8 mouse cellular contexts compared by ENCODE assay signal in the genomic region with DNA sequence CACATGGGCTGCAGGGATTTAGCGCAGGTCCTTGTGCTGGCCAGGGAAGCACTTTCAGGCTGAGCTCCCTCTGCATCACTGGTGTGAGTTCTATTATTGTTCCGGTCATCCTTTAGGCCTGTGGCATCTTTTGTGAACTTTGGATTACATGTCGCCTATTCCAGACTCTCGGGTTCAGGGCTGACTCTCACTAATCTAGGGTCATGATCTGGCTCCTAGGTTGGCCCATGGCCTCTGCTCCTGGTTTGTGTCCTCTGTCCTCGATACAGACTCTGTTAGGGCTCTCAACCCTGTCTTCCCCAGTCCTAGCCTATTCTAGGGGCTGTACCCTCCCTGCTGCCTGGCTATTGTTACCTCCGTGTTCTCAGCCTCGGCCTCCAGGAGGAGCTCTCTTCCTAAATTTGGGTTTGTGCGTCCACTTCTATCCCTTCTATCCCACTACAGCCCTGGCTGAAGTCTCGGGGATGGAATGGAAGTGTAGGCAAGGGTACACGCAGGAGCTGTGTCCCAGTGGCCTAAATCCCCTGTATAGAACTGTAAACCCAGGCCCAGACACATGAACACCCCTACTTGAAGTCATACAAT. TPM values are rescaled to one million over a fixed set of nuclear protein-coding genes. Genes with fewer than 3 reads are reported as not detected.
A peak's percentile ranks its signal among the peaks of the same experiment; 100 is the strongest.
DNase-seq lines count a peak whose midpoint lies in the region; ATAC-seq and TF ChIP-seq lines count a peak whose summit lies in the region.

No protein-coding gene starts in this region.

- H3K9me3 ChIP-seq in kidney, postnatal 0 days (replicated peaks; ENCODE audit: low read length): no peaks in the 10 kb centered on the region

- 0 out of 2 replicates have a peak, but pooled peaks cover 5% of the 10 kb centered on the region for H3K36me3 ChIP-seq in kidney, postnatal 0 days (ENCODE audit: insufficient read depth, low read length)

- H3K9ac ChIP-seq in kidney, postnatal 0 days (ENCODE audit: low read depth, low read length): no peak overlapping the region

- H3K27me3 ChIP-seq in kidney, postnatal 0 days (ENCODE audit: insufficient read depth, low read length): no peaks in the 10 kb centered on the region

- H3K4me2 ChIP-seq in kidney, postnatal 0 days (ENCODE audit: low read length): no peak overlapping the region

- TF ChIP-seq CTCF in kidney, postnatal 0 days (IDR thresholded peaks at IDR 0.05; ENCODE audit: low read depth): peak; percentile 48

- H3K27ac ChIP-seq in kidney, postnatal 0 days: no peak overlapping the region

- DNase-seq in adrenal gland, postnatal 14 days: peak; percentile 56
- no peak for DNase-seq in adrenal gland, postnatal 4 days (ENCODE audit: low spot score in 2 of 2)
- no peak for DNase-seq in kidney, postnatal 0 days (ENCODE audit: low spot score)
- no peak for DNase-seq in kidney, adult 11 months
- peak; percentile 73 for DNase-seq in 3T3-L1 (ENCODE audit: low read depth, low spot score)
- DNase-seq in embryo, embryonic 10.5 days (ENCODE audit: low spot score): peak; percentile 46
- DNase-seq in layer of hippocampus, postnatal 36 days: no peak
- no peak for DNase-seq in thymus, adult 18-20 months

- H3K4me3 ChIP-seq in kidney, postnatal 0 days (replicated peaks; ENCODE audit: low read depth, low read length): no peak overlapping the region

- no peak for ATAC-seq in kidney, postnatal 0 days (replicated peaks; ENCODE audit: low FRiP score, low read depth)

- 67% methylated on average over 10 of the region's 10 CpGs for whole genome bisulfite sequencing in kidney, postnatal 0 days

- H3K4me1 ChIP-seq in kidney, postnatal 0 days (replicated peaks; ENCODE audit: insufficient read depth, low read length): no peaks in the 10 kb centered on the region

RNA-seq across cellular contexts. Expression of a gene that starts 20.2 kb away (rescaled TPM):
- total RNA-seq in adrenal gland, postnatal 14 days (2021): 35.6 and 39.8 TPM in 2 replicates
- 10 to 100 TPM; 66.4 to 69.0 TPM for total RNA-seq in adrenal gland, postnatal 4 days (2021)
- polyA plus RNA-seq in kidney, postnatal 0 days (2015; fragmentation: Nextera tagmentation; extraction: Ambion mirVana): 0.32 and 0.36 TPM in 2 replicates
- total RNA-seq in layer of hippocampus, postnatal 36 days (2021): 1,000 to 10,000 TPM; 2,432 to 2,476 TPM

RNA-seq across cellular contexts. Expression of a gene that starts 46.2 kb away (rescaled TPM):
- 18.6 and 21.3 TPM in 2 replicates for total RNA-seq in adrenal gland, postnatal 14 days (2021)
- total RNA-seq in adrenal gland, postnatal 4 days (2021): 10 to 100 TPM; 38.1 to 45.1 TPM
- 3.4 and 3.5 TPM in 2 replicates for polyA plus RNA-seq in kidney, postnatal 0 days (2015; fragmentation: Nextera tagmentation; extraction: Ambion mirVana)
- 100 to 1,000 TPM; 234 to 242 TPM for total RNA-seq in layer of hippocampus, postnatal 36 days (2021)

RNA-seq across cellular contexts. Expression of a gene that starts 46.4 kb away (rescaled TPM):
- total RNA-seq in adrenal gland, postnatal 14 days (2021): 18.8 and 19.2 TPM in 2 replicates
- 10 to 100 TPM; 22.3 to 24.4 TPM for total RNA-seq in adrenal gland, postnatal 4 days (2021)
- polyA plus RNA-seq in kidney, postnatal 0 days (2015; fragmentation: Nextera tagmentation; extraction: Ambion mirVana): 23.5 and 24.9 TPM in 2 replicates
- 10 to 100 TPM; 28.4 to 30.0 TPM for total RNA-seq in layer of hippocampus, postnatal 36 days (2021)

RNA-seq across cellular contexts. Expression of a gene that starts 53.4 kb away (rescaled TPM):
- total RNA-seq in adrenal gland, postnatal 14 days (2021): 212 and 238 TPM in 2 replicates
- total RNA-seq in adrenal gland, postnatal 4 days (2021): 100 to 1,000 TPM; 204 to 208 TPM
- 292 and 315 TPM in 2 replicates for polyA plus RNA-seq in kidney, postnatal 0 days (2015; fragmentation: Nextera tagmentation; extraction: Ambion mirVana)
- 100 to 1,000 TPM; 267 to 288 TPM for total RNA-seq in layer of hippocampus, postnatal 36 days (2021)

Comparison
In these comparisons a context has a peak if more than half of its experiments do, and no peak if none do; other contexts are left out.
1. DNase-seq: peak in adrenal gland, postnatal 14 days (single experiment), 3T3-L1 (single experiment) and embryo, embryonic 10.5 days (single experiment); none in adrenal gland, postnatal 4 days (0 of 2), kidney, postnatal 0 days (single experiment), kidney, adult 11 months (single experiment), layer of hippocampus, postnatal 36 days (0 of 2) and thymus, adult 18-20 months (0 of 2).
2. RNA of a gene that starts 20.2 kb away (total RNA-seq): 2,432 to 2,476 TPM in layer of hippocampus, postnatal 36 days; 66.4 to 69.0 TPM in adrenal gland, postnatal 4 days and 35.6 to 39.8 TPM in adrenal gland, postnatal 14 days; every median in the first group is over 10 times any median in the second.
3. RNA of a gene that starts 46.2 kb away (total RNA-seq): 234 to 242 TPM in layer of hippocampus, postnatal 36 days; 38.1 to 45.1 TPM in adrenal gland, postnatal 4 days and 18.6 to 21.3 TPM in adrenal gland, postnatal 14 days; every median in the first group is over 4 times any median in the second.